ENCODE assay signal across 18 mouse cellular contexts in genomic region chr4:148325951-148326350, GRCm38 (mm10). TPM values are rescaled to one million over a fixed set of nuclear protein-coding genes. Genes with fewer than 3 reads are reported as not detected.
"Had no signal": no experiment of that assay in that cellular context is flagged by ENCODE, and none has a peak within 500 bp of the region (broad histone marks: within the 10 kb centered on the region; RNA-seq: fewer than 3 reads in every experiment).

No protein-coding gene starts in this region.

- ATAC-seq: intestine, postnatal 0 days; liver, embryonic 12.5 days; midbrain, embryonic 13.5 days had no signal

- H3K36me3 ChIP-seq: limb, embryonic 10.5 days; limb, embryonic 13.5 days; liver, embryonic 12.5 days; liver, embryonic 15.5 days; lung, embryonic 15.5 days; midbrain, embryonic 13.5 days had no signal

- H3K4me2 ChIP-seq: limb, embryonic 13.5 days; liver, embryonic 12.5 days; liver, embryonic 15.5 days; lung, embryonic 15.5 days; midbrain, embryonic 13.5 days had no signal

- H3K4me3 ChIP-seq: layer of hippocampus, adult 2 months; limb, embryonic 10.5 days; limb, embryonic 13.5 days; liver, embryonic 12.5 days; liver, embryonic 15.5 days; lung, embryonic 15.5 days; midbrain, embryonic 13.5 days had no signal

- H3K27ac ChIP-seq: kidney, postnatal 0 days; layer of hippocampus, adult 2 months; limb, embryonic 10.5 days; limb, embryonic 13.5 days; liver, embryonic 12.5 days; liver, embryonic 15.5 days; lung, embryonic 15.5 days had no signal

- H3K4me1 ChIP-seq: liver, embryonic 12.5 days; liver, embryonic 15.5 days; lung, embryonic 15.5 days had no signal

- H3K9me3 ChIP-seq: limb, embryonic 10.5 days; liver, embryonic 12.5 days; liver, embryonic 15.5 days; lung, embryonic 15.5 days; midbrain, embryonic 13.5 days had no signal

- H3K9ac ChIP-seq: limb, embryonic 13.5 days; liver, embryonic 12.5 days; liver, embryonic 15.5 days; lung, embryonic 15.5 days; midbrain, embryonic 13.5 days had no signal

- DNase-seq: kidney, adult 2 months; kidney, postnatal 25 days; layer of hippocampus, adult 9-11 months; liver; lung, adult 18-20 months; lung, postnatal 10 days; lung, postnatal 36 days; thymus, adult 18-20 months; thymus, postnatal 36 days had no signal

RNA-seq across cellular contexts. Expression of gene Disp3, which starts 38.2 kb away (rescaled TPM):
- polyA plus RNA-seq: liver, embryonic 15.5 days had no signal
